Mouse (Mus musculus) frontal cortex, postnatal 36 days (tissue): ENCODE measurements around the gene Cela3a.
"Not testable (repeated sequence)": the region's sequence is repeated elsewhere in the genome, so short reads cannot be mapped to it uniquely, and the experiment has no call there.

Experiments used
- DNase-seq, 2 experiments: peaks; one replicate each; pipeline ENCODE4 v3.0.0; 2022; ENCODE audit warnings: low spot score in 2 of 2

The Cela3a gene

GRCm38 (mm10) chr4:137414936-137415335 is 5.3 kb upstream of the Cela3a start:
- DNase-seq = no peak

DNA sequence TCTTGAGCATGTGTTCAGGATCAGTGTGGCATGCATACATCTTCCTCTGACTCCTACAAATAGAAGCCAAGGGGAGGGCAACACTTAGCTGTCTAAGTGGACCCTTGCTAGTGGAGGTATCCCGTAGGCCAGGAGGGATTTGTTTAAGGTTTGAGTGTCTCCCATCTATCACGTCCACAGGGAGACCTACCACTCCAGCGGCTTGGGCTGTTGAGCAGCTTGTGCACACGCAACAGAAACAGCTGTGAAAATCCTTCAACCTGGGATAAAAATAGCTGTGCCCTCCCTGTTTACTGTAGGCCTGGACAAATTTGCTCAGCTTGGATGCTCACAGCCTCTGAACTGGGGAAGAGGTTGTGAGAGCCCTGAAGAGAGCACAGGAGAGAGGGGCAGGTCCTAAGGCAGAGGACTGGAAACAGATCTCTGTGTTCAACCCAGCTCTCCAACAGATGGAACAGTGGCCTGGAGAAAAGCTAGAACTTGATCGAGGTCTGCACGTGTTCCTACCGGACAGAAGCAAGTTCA is 2.7 kb upstream of the Cela3a start:
- DNase-seq = not testable (repeated sequence)

DNA sequence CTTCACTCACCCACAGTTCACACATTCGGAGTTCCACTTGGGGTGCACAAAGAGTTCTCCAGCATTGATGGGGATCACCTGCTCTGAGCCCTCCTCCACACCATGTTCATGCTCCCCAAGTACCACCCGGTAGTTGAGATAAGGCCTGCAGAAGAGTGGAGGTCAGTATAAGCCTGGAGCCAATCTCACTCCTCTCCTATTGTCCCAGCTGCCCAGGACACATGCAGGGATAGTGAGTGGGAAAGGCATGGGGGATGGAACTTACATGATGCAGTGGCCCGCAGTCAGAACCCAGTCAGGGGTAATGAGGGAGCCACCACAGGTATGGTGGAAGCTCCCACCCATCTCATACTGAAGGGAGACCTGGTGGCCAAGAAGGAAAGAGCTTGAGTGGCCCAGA is 4.0 kb downstream of the Cela3a start:
- no peak for DNase-seq

- no peak for DNase-seq
These were observed 12.7 kb downstream of the Cela3a start for GRCm38 (mm10) chr4:137396641-137397525.

DNA sequence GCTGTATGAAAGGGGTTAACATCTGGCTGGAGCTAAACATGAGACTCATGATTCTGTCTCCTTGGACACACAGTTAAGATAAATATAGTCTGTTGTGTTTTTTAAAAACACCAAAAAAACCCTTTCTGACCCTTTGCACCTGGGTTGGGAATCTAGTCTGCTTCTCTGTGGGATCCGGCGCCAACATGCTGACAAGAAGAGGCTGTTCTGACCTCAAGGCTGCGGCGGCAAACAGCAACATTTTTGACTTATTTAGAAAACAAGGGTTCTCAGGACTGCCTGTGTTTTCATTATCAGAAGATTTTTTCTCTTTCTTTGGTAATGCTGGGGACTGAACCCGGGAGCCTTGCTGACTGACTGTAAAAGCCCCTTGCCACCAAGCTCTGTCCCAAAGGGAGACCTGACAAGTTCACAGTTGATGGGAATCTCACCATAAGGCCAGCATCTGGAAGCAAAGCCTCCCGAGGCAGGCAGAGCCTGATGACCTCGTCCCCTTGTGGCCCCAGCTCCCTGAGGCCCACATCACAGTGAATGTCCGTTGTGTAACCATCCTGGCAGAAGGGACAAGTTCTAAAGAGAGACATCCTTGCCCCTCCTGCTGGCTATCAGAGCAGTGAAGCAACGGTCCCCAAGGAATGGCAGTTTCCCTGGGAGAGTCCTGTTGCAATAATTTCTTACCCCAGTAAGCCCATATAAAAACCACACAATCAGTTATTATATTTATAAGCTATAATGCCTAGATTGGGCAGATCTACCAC is 16.0 kb downstream of the Cela3a start:
- no peak for DNase-seq

DNA sequence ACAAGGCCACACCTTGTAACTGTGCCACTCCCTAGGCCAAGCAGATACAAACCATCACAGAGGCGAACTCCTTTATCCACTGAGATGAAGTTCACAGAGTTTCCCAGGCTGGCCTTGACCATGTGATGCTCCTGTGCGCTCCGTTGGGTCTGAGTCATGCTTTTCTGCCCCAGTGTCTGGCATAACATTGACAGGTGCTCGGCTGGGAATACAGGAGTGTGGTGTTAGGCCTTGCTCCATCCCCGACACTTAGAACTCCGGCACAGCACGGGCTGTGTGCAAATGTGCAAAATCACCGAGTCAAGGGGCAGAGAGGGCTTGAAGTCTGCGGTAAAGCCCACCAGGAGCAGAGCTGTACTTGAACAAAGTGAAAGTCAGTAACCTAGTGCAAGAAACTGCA is 16.7 kb downstream of the Cela3a start:
- DNase-seq = no peak

- no peak for DNase-seq
These were observed 18.3 kb downstream of the Cela3a start for GRCm38 (mm10) chr4:137391287-137391686.

GRCm38 (mm10) chr4:137390196-137390595 is 19.4 kb downstream of the Cela3a start:
- DNase-seq = no peak

DNA sequence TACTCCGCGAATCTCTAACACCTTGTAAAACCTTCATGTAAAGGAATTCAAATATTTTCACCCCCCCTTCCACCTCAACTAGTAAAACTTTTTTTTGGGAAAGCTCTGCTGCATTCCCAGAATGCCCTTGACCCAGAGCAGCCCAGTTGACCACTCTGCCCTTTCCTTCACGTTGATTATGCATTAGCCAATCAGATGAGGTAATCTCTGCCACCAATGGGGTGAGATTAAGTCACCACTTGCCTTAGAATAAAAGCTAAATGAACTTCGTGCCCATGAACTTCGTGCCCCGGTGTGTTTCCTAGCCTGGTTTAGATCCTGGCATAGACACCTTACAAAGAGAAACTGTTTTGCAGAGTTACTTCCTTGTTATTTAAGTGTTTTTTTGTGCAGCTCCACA is 20.6 kb downstream of the Cela3a start:
- DNase-seq = no peak

- peak; percentile 82 to 92 for DNase-seq
These were observed 21.4 kb downstream of the Cela3a start for GRCm38 (mm10) chr4:137388059-137388794.

GRCm38 (mm10) chr4:137387482-137388058 is 22.0 kb downstream of the Cela3a start:
- DNase-seq = no peak

DNA sequence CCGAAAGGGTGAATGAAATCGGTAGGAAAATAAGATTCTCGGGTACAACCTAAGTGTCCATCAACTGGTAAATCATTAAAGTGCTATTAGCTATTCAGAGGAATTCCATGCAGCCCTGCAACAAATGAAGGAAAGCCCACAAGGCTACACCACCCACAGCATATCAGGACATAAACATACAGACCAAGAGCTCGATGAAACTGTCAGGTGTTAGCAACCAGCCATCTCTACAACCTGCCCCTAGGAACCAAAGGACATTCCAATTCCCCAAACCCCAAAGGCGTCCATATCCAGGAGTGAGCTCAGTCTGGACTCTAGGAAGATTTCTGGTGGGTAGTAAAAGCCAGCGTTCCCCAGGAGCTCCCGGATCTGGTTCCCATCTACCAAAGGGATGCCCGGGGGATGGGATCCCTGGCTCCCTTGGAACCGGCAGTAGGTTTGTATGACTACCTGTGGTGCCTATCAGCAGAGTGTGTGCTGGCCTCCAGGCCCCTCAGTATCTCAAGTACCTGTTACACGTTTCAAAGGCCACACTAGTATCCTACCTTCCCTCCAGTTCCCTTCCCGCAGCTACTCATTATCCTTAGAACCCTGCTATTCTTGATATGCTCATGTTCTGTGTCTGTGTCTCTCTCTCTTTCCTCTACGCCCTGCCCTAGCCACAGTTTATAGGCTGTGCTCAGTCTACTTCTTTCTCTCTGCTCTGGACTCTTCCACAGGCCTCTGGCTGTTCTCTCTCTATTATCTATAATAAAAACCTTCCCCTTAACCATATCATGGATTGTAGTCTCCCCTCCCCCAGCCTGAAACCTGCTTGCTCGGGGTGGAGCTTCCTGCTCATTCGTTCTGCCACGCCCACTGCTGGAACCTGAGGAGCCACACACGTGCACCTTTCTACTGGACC is 28.6 kb downstream of the Cela3a start:
- DNase-seq = no peak

DNA sequence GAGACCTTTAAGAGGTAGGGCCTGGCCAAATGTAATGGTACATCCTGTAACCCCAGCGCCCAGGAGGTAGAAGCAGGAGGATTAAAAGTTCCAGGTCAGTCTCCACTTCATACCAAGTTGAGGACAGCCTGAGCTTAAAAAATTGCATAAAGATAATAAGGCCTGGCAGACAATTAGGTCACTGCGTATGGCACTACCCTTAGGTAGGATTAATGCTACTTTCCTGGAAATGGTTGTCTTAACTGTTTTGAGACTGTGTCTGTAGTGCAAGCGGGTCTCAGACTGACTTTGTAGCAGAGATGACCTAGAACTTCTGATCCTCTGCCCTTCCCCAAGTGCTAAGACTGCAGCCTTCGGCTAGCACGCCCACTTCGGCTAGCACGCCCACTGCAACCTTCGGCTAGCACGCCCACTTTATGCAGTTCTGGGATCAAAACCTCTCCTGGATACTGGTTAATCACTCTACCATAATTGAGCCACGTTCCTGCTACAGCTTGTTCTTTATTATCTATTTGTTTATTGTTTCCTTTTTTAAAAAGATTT is 29.8 kb downstream of the Cela3a start:
- DNase-seq = no peak

GRCm38 (mm10) chr4:137379085-137379484 is 30.5 kb downstream of the Cela3a start:
- DNase-seq = no peak

DNA sequence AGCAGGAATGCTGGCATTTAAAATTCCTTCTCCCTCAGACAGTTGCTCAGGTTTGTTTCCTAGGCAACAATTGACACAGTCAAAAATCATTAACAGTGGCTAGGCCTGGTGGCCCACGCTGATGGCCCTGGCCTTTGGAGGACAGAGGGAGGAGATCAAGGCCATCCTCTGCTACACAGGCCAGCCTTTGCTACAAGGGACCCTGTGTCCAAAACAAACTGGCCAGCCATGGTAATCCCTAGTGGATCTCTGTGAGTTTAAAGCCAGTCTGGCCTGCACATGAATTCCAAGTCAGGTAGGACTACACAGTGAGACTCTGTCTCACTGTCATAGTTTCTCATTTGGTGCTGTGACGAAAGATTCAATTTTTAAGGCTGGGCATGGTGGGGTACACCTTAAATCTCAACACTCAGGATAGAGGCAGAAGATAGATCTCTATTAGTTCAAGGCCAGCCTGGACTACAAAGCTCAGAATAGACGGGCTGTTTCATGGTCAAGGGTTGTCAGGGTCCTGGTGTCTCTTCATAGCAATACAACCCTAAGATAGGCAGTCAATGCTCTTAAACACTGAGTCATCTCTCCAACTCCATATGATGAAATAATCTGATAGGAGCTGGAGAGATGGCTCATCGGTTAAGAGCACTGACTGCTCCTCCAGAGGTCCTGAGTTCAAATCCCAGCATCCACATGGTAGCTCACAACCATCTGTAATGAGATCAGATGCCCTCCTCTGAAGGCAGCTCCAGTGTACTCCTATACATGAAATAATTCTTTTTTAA is 31.9 kb downstream of the Cela3a start:
- DNase-seq = no peak

GRCm38 (mm10) chr4:137376778-137377177 is 32.8 kb downstream of the Cela3a start:
- DNase-seq = no peak

DNA sequence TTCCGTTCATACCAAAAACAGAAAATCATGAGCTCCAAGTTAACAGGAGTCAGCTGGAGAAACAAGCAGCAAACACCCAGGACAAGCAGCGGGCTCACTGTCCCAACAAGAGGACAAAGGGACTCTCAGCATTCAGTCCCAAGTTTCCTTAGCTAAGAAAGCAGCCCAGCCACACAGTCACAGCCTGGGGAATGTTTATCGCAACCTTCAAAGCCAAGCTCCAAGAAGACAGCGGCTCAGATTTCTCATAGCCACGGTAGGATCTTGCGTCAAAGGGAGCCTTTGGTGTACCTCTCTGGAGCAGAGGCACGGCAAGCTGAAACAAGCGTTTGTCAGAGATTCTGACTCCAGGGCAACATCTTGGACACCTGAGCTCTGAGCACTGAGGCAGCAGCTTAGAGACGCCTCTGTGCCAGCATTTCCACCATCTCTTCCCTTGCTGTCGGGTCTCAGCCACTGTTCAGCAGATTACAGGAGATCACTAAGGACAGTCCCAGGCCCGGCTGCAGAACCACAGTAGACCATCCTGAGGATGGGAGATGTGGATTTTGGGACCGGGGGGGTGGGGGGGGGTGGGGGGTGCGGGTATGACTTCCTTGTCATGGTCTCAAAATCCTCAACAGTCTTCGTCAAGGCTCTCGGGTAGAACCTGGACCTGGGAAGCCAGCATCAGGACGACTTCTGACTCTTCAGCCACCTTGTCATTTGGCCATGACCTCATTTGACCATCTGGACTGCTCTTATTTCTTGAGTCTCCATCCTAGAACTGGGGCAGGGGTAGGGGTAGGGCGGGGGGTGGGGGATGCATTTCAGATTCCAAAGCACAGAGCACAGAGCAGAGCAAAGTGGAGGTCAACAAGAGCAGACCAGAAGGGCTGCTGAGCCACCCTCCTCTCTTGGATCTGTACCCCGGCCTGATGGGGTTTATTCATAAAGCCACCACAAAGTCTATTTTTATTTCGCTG is 34.0 kb downstream of the Cela3a start:
- no peak for DNase-seq

DNA sequence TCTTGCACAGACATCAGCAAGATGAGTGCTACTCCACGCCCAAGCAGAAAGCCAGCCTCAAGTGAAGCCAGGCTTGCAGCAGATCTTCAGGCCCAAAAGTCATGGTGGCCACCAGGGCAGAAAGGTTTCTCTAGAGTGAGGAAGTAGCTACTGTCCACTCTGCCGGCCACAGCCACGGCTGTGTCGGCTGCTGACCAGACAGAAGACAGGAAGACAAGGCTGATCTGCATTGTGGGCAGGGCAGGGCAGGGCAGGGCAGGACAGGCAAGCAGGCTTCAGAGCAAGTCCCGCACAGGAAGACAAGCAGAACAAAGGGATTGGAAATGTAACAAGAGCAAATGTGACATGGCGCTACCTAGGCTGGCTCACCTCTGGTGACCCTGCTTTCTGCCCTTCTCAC is 35.9 kb downstream of the Cela3a start:
- DNase-seq = no peak
